Mouse (Mus musculus) megakaryocyte, embryonic 14.5 days (primary cell): ENCODE measurements around the gene Mamdc2.
"Not testable (repeated sequence)": the region's sequence is repeated elsewhere in the genome, so short reads cannot be mapped to it uniquely, and the experiment has no call there.

Experiments used
- FLI1 ChIP-seq: IDR thresholded peaks from 2 replicates; pipeline ENCODE4 v1.6.1; 2012; ENCODE audit warnings: low read length, inconsistent platforms, mixed read lengths
- GATA1 ChIP-seq: IDR thresholded peaks from 3 replicates; pipeline ENCODE4 v1.6.1; 2012; ENCODE audit warnings: mixed read lengths, low read length, inconsistent platforms, borderline replicate concordance

- TF ChIP-seq GATA1, FLI1: not testable (repeated sequence)
These were observed 42.5 kb upstream of the Mamdc2 start for GRCm38 (mm10) chr19:23490703-23491102.
